Mouse (Mus musculus): ENCODE results near the gene Slc6a13.

DNA sequence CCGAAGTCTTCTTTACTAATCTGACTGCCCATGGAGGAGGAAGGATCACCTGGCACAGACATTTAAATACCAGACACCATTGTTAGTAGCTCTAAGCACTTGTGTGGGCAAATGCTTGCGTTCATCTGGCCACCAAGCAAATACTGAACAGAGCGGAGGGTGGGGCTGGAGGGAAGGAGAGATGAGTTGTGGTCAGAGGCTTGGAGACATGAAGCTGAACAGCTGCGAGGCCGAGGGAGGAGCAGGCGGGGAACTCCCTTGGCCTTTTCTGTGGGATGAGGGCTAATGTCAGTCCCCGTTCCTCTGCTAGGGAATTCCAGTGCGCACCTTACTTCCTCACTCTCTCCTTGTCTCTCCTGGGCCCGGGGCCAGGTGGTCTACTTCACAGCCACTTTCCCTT is 25.7 kb downstream of the Slc6a13 start:
- no peak for TF ChIP-seq CTCF (conservative IDR thresholded peaks at IDR 0.05 in 1 of 2, IDR thresholded peaks at IDR 0.05 in 1 of 2; ENCODE audit: low read depth in 2 of 2, low read length in 2 of 2)
- no peak for TF ChIP-seq SIN3A (IDR thresholded peaks at IDR 0.05; ENCODE audit: low read length)
- no peak for TF ChIP-seq ETS1 (conservative IDR thresholded peaks at IDR 0.05; ENCODE audit: low read depth, low read length)
- TF ChIP-seq POLR2A (IDR thresholded peaks at IDR 0.05; ENCODE audit: low read depth, low read length) = no peak
- TF ChIP-seq CHD1 (IDR thresholded peaks at IDR 0.05; ENCODE audit: low read depth, low read length) = no peak
- TF ChIP-seq EP300 (IDR thresholded peaks at IDR 0.05; ENCODE audit: low read length) = no peak
- no peak for TF ChIP-seq RCOR1 (conservative IDR thresholded peaks at IDR 0.05; ENCODE audit: low read depth, low read length)

All from CH12.LX (cell line).